Mouse (Mus musculus): ENCODE data around the gene 1700122O11Rik. TPM values are rescaled to one million over a fixed set of nuclear protein-coding genes. Genes with fewer than 3 reads are reported as not detected.
A peak's percentile ranks its signal among the peaks of the same experiment; 100 is the strongest.

Gene 1700122O11Rik
- polyA plus RNA-seq, 1 experiment from 2014 or later, result not detected

- Histone ChIP-seq H3K4me2 (replicated peaks) (no peak overlapping the region), H3K27me3 (peaks cover 8% of the 10 kb centered on the region; the same call in 1 of the 2 replicates), H3K27ac (no peak overlapping the region), H3K4me3 (no peak overlapping the region), H3K36me3 (no peaks in the 10 kb centered on the region), H3K9ac (no peak overlapping the region), H3K4me1 (peaks cover 12% of the 10 kb centered on the region), H3K9me3 (no peaks in the 10 kb centered on the region)
- WGBS, result 73% methylated on average over 5 of the region's 5 CpGs
- ATAC-seq (ENCODE audit: insufficient number of reproducible peaks, insufficient read depth, low FRiP score, low TSS enrichment), result no peak
Observed at GRCm38 (mm10) chr17:48051638-48052337, 13.7 kb upstream of the 1700122O11Rik start.

GRCm38 (mm10) chr17:48045631-48046030 lies 7.5 kb upstream of the 1700122O11Rik start:
- ATAC-seq (ENCODE audit: insufficient number of reproducible peaks, insufficient read depth, low FRiP score, low TSS enrichment), result no peak
- Histone ChIP-seq H3K4me1 (peaks cover 19% of the 10 kb centered on the region), H3K36me3 (no peaks in the 10 kb centered on the region), H3K9ac (no peak overlapping the region), H3K27ac (no peak overlapping the region), H3K4me3 (no peak overlapping the region), H3K4me2 (replicated peaks) (no peak overlapping the region), H3K27me3 (no peaks in the 10 kb centered on the region), H3K9me3 (no peaks in the 10 kb centered on the region)
- WGBS, result 40% methylated on average over 4 of the region's 4 CpGs

GRCm38 (mm10) chr17:48043154-48043880 lies 5.2 kb upstream of the 1700122O11Rik start:
- Histone ChIP-seq H3K4me3 (no peak overlapping the region), H3K36me3 (no peaks in the 10 kb centered on the region), H3K4me2 (replicated peaks) (no peak overlapping the region), H3K9me3 (no peaks in the 10 kb centered on the region), H3K4me1 (peaks cover 28% of the 10 kb centered on the region), H3K9ac (no peak overlapping the region), H3K27ac (no peak overlapping the region), H3K27me3 (no peaks in the 10 kb centered on the region)
- ATAC-seq (ENCODE audit: insufficient number of reproducible peaks, insufficient read depth, low FRiP score, low TSS enrichment), result no peak
- 76% methylated on average over 5 of the region's 5 CpGs for WGBS

GRCm38 (mm10) chr17:48041351-48042287 lies 3.5 kb upstream of the 1700122O11Rik start:
- H3K27ac ChIP-seq, result peak overlapping the region; percentile 90
- H3K4me2 ChIP-seq (replicated peaks), result peak overlapping the region; percentile 44
- peak overlapping the region; percentile 25 for H3K4me3 ChIP-seq
- H3K36me3 ChIP-seq, result no peaks in the 10 kb centered on the region
- no peaks in the 10 kb centered on the region for H3K27me3 ChIP-seq
- no peaks in the 10 kb centered on the region for H3K9me3 ChIP-seq
- WGBS, result 5% methylated on average over 29 of the region's 29 CpGs
- H3K9ac ChIP-seq, result 0 out of 2 replicates have a peak overlapping the region, but pooled peaks have one; percentile 27
- peaks cover 28% of the 10 kb centered on the region for H3K4me1 ChIP-seq
- 0 out of 2 replicates have a peak, but pooled peaks have one; percentile 57 for ATAC-seq (ENCODE audit: insufficient number of reproducible peaks, insufficient read depth, low FRiP score, low TSS enrichment)

- Histone ChIP-seq H3K4me1 (peaks cover 28% of the 10 kb centered on the region), H3K36me3 (no peaks in the 10 kb centered on the region), H3K9me3 (no peaks in the 10 kb centered on the region), H3K27me3 (no peaks in the 10 kb centered on the region), H3K27ac (peak overlapping the region; percentile 58; the same call in 1 of the 2 replicates), H3K9ac (no peak overlapping the region), H3K4me3 (0 out of 2 replicates have a peak overlapping the region, but pooled peaks have one; percentile 6), H3K4me2 (replicated peaks) (peak overlapping the region; percentile 41)
- WGBS, result 10% methylated on average over 14 of the region's 14 CpGs
- ATAC-seq (ENCODE audit: insufficient number of reproducible peaks, insufficient read depth, low FRiP score, low TSS enrichment), result peak; percentile 75
Observed at GRCm38 (mm10) chr17:48039232-48039866, 1.3 kb upstream of the 1700122O11Rik start.

GRCm38 (mm10) chr17:48036921-48037320 lies 1.2 kb downstream of the 1700122O11Rik start:
- ATAC-seq (ENCODE audit: insufficient number of reproducible peaks, insufficient read depth, low FRiP score, low TSS enrichment), result no peak
- WGBS, result 67% methylated on average over 3 of the region's 3 CpGs
- Histone ChIP-seq H3K9ac (no peak overlapping the region), H3K4me3 (no peak overlapping the region), H3K27me3 (no peaks in the 10 kb centered on the region), H3K27ac (no peak overlapping the region), H3K4me1 (peaks cover 24% of the 10 kb centered on the region), H3K36me3 (no peaks in the 10 kb centered on the region), H3K9me3 (no peaks in the 10 kb centered on the region), H3K4me2 (replicated peaks) (no peak overlapping the region)

- no peaks in the 10 kb centered on the region for H3K27me3 ChIP-seq
- 5% methylated on average over 42 of the region's 42 CpGs for WGBS
Observed at GRCm38 (mm10) chr17:48031521-48032430, 6.3 kb downstream of the 1700122O11Rik start.

GRCm38 (mm10) chr17:48029241-48029640 lies 8.9 kb downstream of the 1700122O11Rik start:
- H3K4me1 ChIP-seq, result peaks cover 64% of the 10 kb centered on the region
- no peak overlapping the region for H3K9ac ChIP-seq
- H3K36me3 ChIP-seq, result no peaks in the 10 kb centered on the region
- 25% methylated on average over 12 of the region's 12 CpGs for WGBS
- H3K27me3 ChIP-seq, result no peaks in the 10 kb centered on the region
- no peak overlapping the region for H3K4me3 ChIP-seq
- H3K4me2 ChIP-seq (replicated peaks), result no peak overlapping the region
- peak overlapping the region; percentile 94; the same call in 1 of the 2 replicates for H3K27ac ChIP-seq
- ATAC-seq (ENCODE audit: insufficient number of reproducible peaks, insufficient read depth, low FRiP score, low TSS enrichment), result no peak
- no peaks in the 10 kb centered on the region for H3K9me3 ChIP-seq

More at GRCm38 (mm10) chr17:48031521-48032430, 6.3 kb downstream of the 1700122O11Rik start:
- H3K27ac ChIP-seq, result peak overlapping the region; percentile 94
- H3K9me3 ChIP-seq, result no peaks in the 10 kb centered on the region
- H3K36me3 ChIP-seq, result no peaks in the 10 kb centered on the region
- H3K4me3 ChIP-seq, result peak overlapping the region; percentile 34
- peaks cover 46% of the 10 kb centered on the region for H3K4me1 ChIP-seq
- peak overlapping the region; percentile 43 for H3K9ac ChIP-seq
- H3K4me2 ChIP-seq (replicated peaks), result peak overlapping the region; percentile 64
- ATAC-seq (ENCODE audit: insufficient number of reproducible peaks, insufficient read depth, low FRiP score, low TSS enrichment), result peak; percentile 92

GRCm38 (mm10) chr17:48028250-48028649 lies 9.8 kb downstream of the 1700122O11Rik start:
- Histone ChIP-seq H3K27me3 (no peaks in the 10 kb centered on the region), H3K27ac (0 out of 2 replicates have a peak overlapping the region, but pooled peaks have one; percentile 12), H3K9me3 (no peaks in the 10 kb centered on the region), H3K4me1 (peaks cover 74% of the 10 kb centered on the region), H3K9ac (no peak overlapping the region), H3K36me3 (no peaks in the 10 kb centered on the region), H3K4me2 (replicated peaks) (no peak overlapping the region), H3K4me3 (no peak overlapping the region)
- no peak for ATAC-seq (ENCODE audit: insufficient number of reproducible peaks, insufficient read depth, low FRiP score, low TSS enrichment)
- 57% methylated on average over 5 of the region's 5 CpGs for WGBS

GRCm38 (mm10) chr17:48027677-48028076 lies 10.4 kb downstream of the 1700122O11Rik start:
- no peak for ATAC-seq (ENCODE audit: insufficient number of reproducible peaks, insufficient read depth, low FRiP score, low TSS enrichment)
- Histone ChIP-seq H3K36me3 (no peaks in the 10 kb centered on the region), H3K9me3 (no peaks in the 10 kb centered on the region), H3K4me1 (peaks cover 79% of the 10 kb centered on the region), H3K4me2 (replicated peaks) (no peak overlapping the region), H3K27ac (no peak overlapping the region), H3K9ac (no peak overlapping the region), H3K27me3 (no peaks in the 10 kb centered on the region), H3K4me3 (no peak overlapping the region)
- WGBS, result 68% methylated on average over 6 of the region's 6 CpGs

Measured in embryonic facial prominence, embryonic 12.5 days (tissue).